Mouse (Mus musculus): ENCODE results near the gene Tab1. TPM values are rescaled to one million over a fixed set of nuclear protein-coding genes. Genes with fewer than 3 reads are reported as not detected.

The Tab1 gene
- polyA plus RNA-seq, 1 experiment from 2014 or later: 43.8 TPM

DNA sequence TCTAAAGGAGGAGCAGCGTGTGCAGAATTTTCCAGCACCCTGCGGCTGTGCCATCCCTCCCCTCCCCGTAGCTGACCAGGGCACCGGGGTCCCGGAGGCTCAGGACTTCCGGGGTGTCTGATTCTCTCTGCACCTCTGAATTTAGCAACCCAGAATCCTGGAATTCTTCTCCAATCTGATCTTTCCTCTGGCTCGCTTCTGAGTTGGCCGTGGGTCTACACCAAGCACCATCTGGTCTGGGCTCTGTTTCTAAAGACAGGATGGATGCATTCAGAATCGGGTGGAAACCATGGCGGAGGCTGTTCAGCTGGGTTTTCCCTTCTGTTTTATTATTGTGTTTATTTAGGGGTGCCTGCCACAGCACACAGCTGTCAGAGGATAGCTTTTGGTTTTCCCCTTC, 32.1 kb upstream of the Tab1 start:
- H3K4me3 ChIP-seq (replicated peaks; ENCODE audit: low read length): no peak overlapping the region
- H3K4me1 ChIP-seq (replicated peaks; ENCODE audit: control insufficient read depth, insufficient read depth, low read length): peaks cover 29% of the 10 kb centered on the region
- H3K36me3 ChIP-seq (ENCODE audit: control insufficient read depth, insufficient read depth): no peaks in the 10 kb centered on the region
- peak; percentile 64; the same call in 1 of the 2 replicates for ATAC-seq
- H3K4me2 ChIP-seq (ENCODE audit: low read length): peak overlapping the region; percentile 10; the same call in 1 of the 2 replicates
- no peaks in the 10 kb centered on the region for H3K27me3 ChIP-seq (replicated peaks; ENCODE audit: control insufficient read depth, insufficient read depth, low read length)
- WGBS: 72% methylated on average over 10 of the region's 10 CpGs
- no peaks in the 10 kb centered on the region for H3K9me3 ChIP-seq (ENCODE audit: control insufficient read depth, low read length)
- peak overlapping the region; percentile 57 for H3K27ac ChIP-seq (ENCODE audit: low read length)
- no peak overlapping the region for H3K9ac ChIP-seq (replicated peaks; ENCODE audit: low read depth, low read length)

DNA sequence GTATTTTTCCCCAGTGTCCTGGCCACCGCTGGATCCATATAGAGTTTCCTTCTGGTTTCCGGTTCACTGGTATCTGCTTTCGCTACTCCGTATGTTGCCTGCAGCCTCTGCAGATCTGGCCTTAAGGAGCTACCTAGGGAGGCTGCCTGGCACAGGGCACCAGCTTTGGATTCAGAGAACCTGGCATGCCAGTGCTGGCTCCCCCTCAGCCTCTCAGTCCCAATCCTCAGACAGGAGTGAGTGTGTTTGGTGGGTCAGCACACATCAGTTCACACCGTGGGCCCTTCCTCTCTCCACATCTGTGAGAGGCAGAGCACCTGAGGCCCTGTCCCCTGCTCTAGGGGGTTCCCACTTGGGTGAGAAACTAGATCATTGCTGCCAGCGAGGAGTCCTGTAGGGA, 31.4 kb upstream of the Tab1 start:
- no peak overlapping the region for H3K4me2 ChIP-seq (ENCODE audit: low read length)
- H3K4me1 ChIP-seq (replicated peaks; ENCODE audit: control insufficient read depth, insufficient read depth, low read length): peaks cover 27% of the 10 kb centered on the region
- H3K4me3 ChIP-seq (replicated peaks; ENCODE audit: low read length): no peak overlapping the region
- ATAC-seq: no peak
- H3K36me3 ChIP-seq (ENCODE audit: control insufficient read depth, insufficient read depth): no peaks in the 10 kb centered on the region
- no peak overlapping the region for H3K9ac ChIP-seq (replicated peaks; ENCODE audit: low read depth, low read length)
- H3K9me3 ChIP-seq (ENCODE audit: control insufficient read depth, low read length): no peaks in the 10 kb centered on the region
- H3K27ac ChIP-seq (ENCODE audit: low read length): peak overlapping the region; percentile 57
- 82% methylated on average over 6 of the region's 6 CpGs for WGBS
- H3K27me3 ChIP-seq (replicated peaks; ENCODE audit: control insufficient read depth, insufficient read depth, low read length): no peaks in the 10 kb centered on the region

GRCm38 (mm10) chr15:80102495-80102894, 30.4 kb upstream of the Tab1 start:
- WGBS: 81% methylated on average over 6 of the region's 6 CpGs
- no peak for ATAC-seq
- H3K27ac ChIP-seq (ENCODE audit: low read length): no peak overlapping the region
- no peak overlapping the region for H3K4me3 ChIP-seq (replicated peaks; ENCODE audit: low read length)
- no peak overlapping the region for H3K9ac ChIP-seq (replicated peaks; ENCODE audit: low read depth, low read length)
- H3K4me1 ChIP-seq (replicated peaks; ENCODE audit: control insufficient read depth, insufficient read depth, low read length): peaks cover 22% of the 10 kb centered on the region
- H3K36me3 ChIP-seq (ENCODE audit: control insufficient read depth, insufficient read depth): no peaks in the 10 kb centered on the region
- H3K4me2 ChIP-seq (ENCODE audit: low read length): no peak overlapping the region
- no peaks in the 10 kb centered on the region for H3K9me3 ChIP-seq (ENCODE audit: control insufficient read depth, low read length)
- no peaks in the 10 kb centered on the region for H3K27me3 ChIP-seq (replicated peaks; ENCODE audit: control insufficient read depth, insufficient read depth, low read length)

GRCm38 (mm10) chr15:80105490-80106410, 27.2 kb upstream of the Tab1 start:
- ATAC-seq: no peak
- no peaks in the 10 kb centered on the region for H3K27me3 ChIP-seq (replicated peaks; ENCODE audit: control insufficient read depth, insufficient read depth, low read length)
- peaks cover 6% of the 10 kb centered on the region for H3K4me1 ChIP-seq (replicated peaks; ENCODE audit: control insufficient read depth, insufficient read depth, low read length)
- H3K27ac ChIP-seq (ENCODE audit: low read length): no peak overlapping the region
- no peak overlapping the region for H3K4me3 ChIP-seq (replicated peaks; ENCODE audit: low read length)
- H3K36me3 ChIP-seq (ENCODE audit: control insufficient read depth, insufficient read depth): 0 out of 2 replicates have a peak, but pooled peaks cover 4% of the 10 kb centered on the region
- H3K9ac ChIP-seq (replicated peaks; ENCODE audit: low read depth, low read length): no peak overlapping the region
- no peaks in the 10 kb centered on the region for H3K9me3 ChIP-seq (ENCODE audit: control insufficient read depth, low read length)
- WGBS: 74% methylated on average over 12 of the region's 12 CpGs
- H3K4me2 ChIP-seq (ENCODE audit: low read length): no peak overlapping the region

- Histone ChIP-seq H3K9me3 (ENCODE audit: control insufficient read depth, low read length) (no peaks in the 10 kb centered on the region), H3K4me1 (replicated peaks; ENCODE audit: control insufficient read depth, insufficient read depth, low read length) (no peaks in the 10 kb centered on the region), H3K36me3 (ENCODE audit: control insufficient read depth, insufficient read depth) (peaks cover 4% of the 10 kb centered on the region; the same call in 1 of the 2 replicates), H3K27me3 (replicated peaks; ENCODE audit: control insufficient read depth, insufficient read depth, low read length) (no peaks in the 10 kb centered on the region), H3K27ac (ENCODE audit: low read length) (no peak overlapping the region), H3K9ac (replicated peaks; ENCODE audit: low read depth, low read length) (no peak overlapping the region), H3K4me2 (ENCODE audit: low read length) (no peak overlapping the region), H3K4me3 (replicated peaks; ENCODE audit: low read length) (no peak overlapping the region)
- ATAC-seq: no peak
- 95% methylated on average over 8 of the region's 8 CpGs for WGBS
Measured at GRCm38 (mm10) chr15:80107143-80107542, 25.8 kb upstream of the Tab1 start.

- no peak overlapping the region for H3K4me2 ChIP-seq (ENCODE audit: low read length)
- H3K27me3 ChIP-seq (replicated peaks; ENCODE audit: control insufficient read depth, insufficient read depth, low read length): no peaks in the 10 kb centered on the region
- WGBS: 90% methylated on average over 3 of the region's 3 CpGs
- peaks cover 4% of the 10 kb centered on the region; the same call in 1 of the 2 replicates for H3K36me3 ChIP-seq (ENCODE audit: control insufficient read depth, insufficient read depth)
- no peaks in the 10 kb centered on the region for H3K4me1 ChIP-seq (replicated peaks; ENCODE audit: control insufficient read depth, insufficient read depth, low read length)
- H3K9ac ChIP-seq (replicated peaks; ENCODE audit: low read depth, low read length): no peak overlapping the region
- H3K27ac ChIP-seq (ENCODE audit: low read length): no peak overlapping the region
- H3K4me3 ChIP-seq (replicated peaks; ENCODE audit: low read length): no peak overlapping the region
- H3K9me3 ChIP-seq (ENCODE audit: control insufficient read depth, low read length): no peaks in the 10 kb centered on the region
- ATAC-seq: no peak
Measured at GRCm38 (mm10) chr15:80107575-80107974, 25.4 kb upstream of the Tab1 start.

DNA sequence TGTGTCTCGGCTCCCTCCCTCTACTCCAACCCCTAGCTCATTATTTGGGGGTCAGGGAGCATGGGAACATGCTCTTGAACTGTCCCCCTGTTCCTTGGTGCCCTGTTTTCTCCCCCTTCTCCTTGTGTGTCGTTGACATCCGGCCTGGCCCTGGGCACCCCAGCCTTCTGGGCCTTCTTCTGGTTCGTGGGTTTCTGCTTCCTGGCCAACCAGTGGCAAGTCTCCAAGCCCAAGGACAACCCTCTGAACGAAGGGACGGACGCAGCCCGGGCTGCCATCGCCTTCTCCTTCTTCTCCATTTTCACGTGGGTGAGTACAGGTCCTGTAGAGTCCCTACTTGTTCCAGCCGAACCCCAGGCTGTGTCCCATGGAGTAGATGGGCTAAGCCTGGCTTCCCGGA, 21.5 kb upstream of the Tab1 start:
- no peak overlapping the region for H3K27ac ChIP-seq (ENCODE audit: low read length)
- no peaks in the 10 kb centered on the region for H3K27me3 ChIP-seq (replicated peaks; ENCODE audit: control insufficient read depth, insufficient read depth, low read length)
- no peak for ATAC-seq
- H3K36me3 ChIP-seq (ENCODE audit: control insufficient read depth, insufficient read depth): peaks cover 8% of the 10 kb centered on the region; the same call in 1 of the 2 replicates
- H3K4me3 ChIP-seq (replicated peaks; ENCODE audit: low read length): no peak overlapping the region
- H3K4me2 ChIP-seq (ENCODE audit: low read length): no peak overlapping the region
- no peaks in the 10 kb centered on the region for H3K4me1 ChIP-seq (replicated peaks; ENCODE audit: control insufficient read depth, insufficient read depth, low read length)
- H3K9me3 ChIP-seq (ENCODE audit: control insufficient read depth, low read length): no peaks in the 10 kb centered on the region
- H3K9ac ChIP-seq (replicated peaks; ENCODE audit: low read depth, low read length): no peak overlapping the region
- WGBS: 84% methylated on average over 12 of the region's 12 CpGs

DNA sequence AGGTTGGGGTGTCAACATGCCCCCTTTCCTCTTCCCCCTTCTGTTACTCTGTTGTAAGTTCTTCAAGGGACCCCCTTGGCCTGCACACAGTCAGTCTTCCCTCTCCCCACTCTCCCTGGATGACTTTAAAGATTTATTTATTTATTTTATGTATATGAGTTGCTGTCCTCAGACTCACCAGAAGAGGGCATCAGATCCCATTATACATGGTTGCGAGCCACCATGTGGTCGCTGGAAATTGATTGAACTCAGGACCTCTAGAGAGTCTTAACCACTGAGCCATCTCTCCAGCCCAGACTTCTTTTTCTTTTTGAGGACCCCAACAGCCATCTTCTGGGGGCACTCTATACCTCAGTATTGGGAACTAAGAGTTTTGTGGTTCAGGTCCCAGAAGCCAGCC, 20.4 kb upstream of the Tab1 start:
- WGBS: 44% methylated on average over 2 of the region's 2 CpGs
- Histone ChIP-seq H3K4me3 (replicated peaks; ENCODE audit: low read length) (no peak overlapping the region), H3K36me3 (ENCODE audit: control insufficient read depth, insufficient read depth) (peaks cover 8% of the 10 kb centered on the region; the same call in 1 of the 2 replicates), H3K9me3 (ENCODE audit: control insufficient read depth, low read length) (no peaks in the 10 kb centered on the region), H3K27me3 (replicated peaks; ENCODE audit: control insufficient read depth, insufficient read depth, low read length) (no peaks in the 10 kb centered on the region), H3K27ac (ENCODE audit: low read length) (no peak overlapping the region), H3K4me2 (ENCODE audit: low read length) (no peak overlapping the region), H3K9ac (replicated peaks; ENCODE audit: low read depth, low read length) (no peak overlapping the region), H3K4me1 (replicated peaks; ENCODE audit: control insufficient read depth, insufficient read depth, low read length) (no peaks in the 10 kb centered on the region)
- no peak for ATAC-seq

- no peaks in the 10 kb centered on the region for H3K27me3 ChIP-seq (replicated peaks; ENCODE audit: control insufficient read depth, insufficient read depth, low read length)
- H3K9me3 ChIP-seq (ENCODE audit: control insufficient read depth, low read length): no peaks in the 10 kb centered on the region
- no peaks in the 10 kb centered on the region for H3K4me1 ChIP-seq (replicated peaks; ENCODE audit: control insufficient read depth, insufficient read depth, low read length)
- no peak overlapping the region for H3K27ac ChIP-seq (ENCODE audit: low read length)
- H3K4me3 ChIP-seq (replicated peaks; ENCODE audit: low read length): no peak overlapping the region
- H3K4me2 ChIP-seq (ENCODE audit: low read length): no peak overlapping the region
- WGBS: 91% methylated on average over 7 of the region's 7 CpGs
- no peak for ATAC-seq
- H3K9ac ChIP-seq (replicated peaks; ENCODE audit: low read depth, low read length): no peak overlapping the region
- peaks cover 8% of the 10 kb centered on the region; the same call in 1 of the 2 replicates for H3K36me3 ChIP-seq (ENCODE audit: control insufficient read depth, insufficient read depth)
Measured at GRCm38 (mm10) chr15:80114414-80114813, 18.5 kb upstream of the Tab1 start.
